Mouse (Mus musculus) liver, adult 2 months (tissue): ENCODE results near the gene Bicra. TPM values are rescaled to one million over a fixed set of nuclear protein-coding genes. Genes with fewer than 3 reads are reported as not detected.

Experiments used
- DNase-seq: peaks from one replicate; pipeline ENCODE4 v3.0.0-alpha.2; 2011; ENCODE audit warnings: low read depth, low spot score; ENCODE audit errors: extremely low read depth
- H3K27ac ChIP-seq: fragments of 200-500 bp; replicated peaks from 2 replicates; pipeline ENCODE4 v1.5.1; 2012; ENCODE audit warnings: low read depth, mild to moderate bottlenecking, control low read depth, inconsistent platforms, low read length; ENCODE audit not compliant: insufficient read depth
- H3K27me3 ChIP-seq: fragments of 200-500 bp; 2 replicates; pipeline ENCODE4 v1.6.1; 2012; ENCODE audit warnings: mild to moderate bottlenecking, moderate library complexity, low read length, inconsistent platforms; ENCODE audit not compliant: control insufficient read depth, insufficient read depth
- H3K36me3 ChIP-seq: fragments of 200-500 bp; 2 replicates; pipeline ENCODE4 v1.6.1; 2012; ENCODE audit warnings: low read length, inconsistent platforms; ENCODE audit not compliant: control insufficient read depth, insufficient read depth
- H3K4me1 ChIP-seq: fragments of 200-500 bp; 2 replicates; pipeline ENCODE4 v1.6.1; 2011; ENCODE audit warnings: low read length; ENCODE audit not compliant: control insufficient read depth, insufficient read depth
- H3K4me3 ChIP-seq: fragments of 200-500 bp; 2 replicates; pipeline ENCODE4 v1.5.1; 2011; ENCODE audit warnings: low read depth, mild to moderate bottlenecking, control low read depth, low read length, moderate library complexity; ENCODE audit not compliant: insufficient read depth
- H3K79me2 ChIP-seq: fragments of 200-500 bp; 2 replicates; pipeline ENCODE4 v1.6.1; 2012; ENCODE audit warnings: inconsistent platforms, mild to moderate bottlenecking, low read length, moderate library complexity; ENCODE audit not compliant: control insufficient read depth, insufficient read depth
- H3K9ac ChIP-seq: fragments of 200-500 bp; 2 replicates; pipeline ENCODE4 v1.6.1; 2012; ENCODE audit warnings: low read depth, mild to moderate bottlenecking, control low read depth, inconsistent platforms, low read length
- CTCF ChIP-seq: fragments of 200-500 bp; IDR thresholded peaks from 2 replicates; pipeline ENCODE4 v1.5.1; 2011; ENCODE audit warnings: low read depth, low read length, control low read depth
- POLR2A ChIP-seq: fragments of 200-500 bp; IDR thresholded peaks from 2 replicates; pipeline ENCODE4 v1.6.1; 2011; ENCODE audit warnings: low read length, control low read depth; ENCODE audit not compliant: insufficient read depth; ENCODE audit errors: extremely low read depth
- WGBS: fragments of 180-500 bp; shearing (Covaris S2); methylation state at CpG from one replicate; pipeline ENCODE4 v1.1.7; 2018; 5-methylcytosine and 5-hydroxymethylcytosine counted together
- polyA plus RNA-seq: library from polyadenylated mRNA; depleted of rRNA; stranded (reverse); fragments of >200 nt; gene quantifications from 2 replicates; pipeline ENCODE4 v1.2.3, GENCODE M21; 2012
- total RNA-seq: library from RNA; depleted of rRNA; stranded (reverse); fragments of >200 nt; gene quantifications from 2 replicates; pipeline ENCODE4 v1.2.3, GENCODE M21; 2014

Gene Bicra
- total and polyA plus RNA-seq, 2 experiments = 0.55 to 4.6 TPM

DNA sequence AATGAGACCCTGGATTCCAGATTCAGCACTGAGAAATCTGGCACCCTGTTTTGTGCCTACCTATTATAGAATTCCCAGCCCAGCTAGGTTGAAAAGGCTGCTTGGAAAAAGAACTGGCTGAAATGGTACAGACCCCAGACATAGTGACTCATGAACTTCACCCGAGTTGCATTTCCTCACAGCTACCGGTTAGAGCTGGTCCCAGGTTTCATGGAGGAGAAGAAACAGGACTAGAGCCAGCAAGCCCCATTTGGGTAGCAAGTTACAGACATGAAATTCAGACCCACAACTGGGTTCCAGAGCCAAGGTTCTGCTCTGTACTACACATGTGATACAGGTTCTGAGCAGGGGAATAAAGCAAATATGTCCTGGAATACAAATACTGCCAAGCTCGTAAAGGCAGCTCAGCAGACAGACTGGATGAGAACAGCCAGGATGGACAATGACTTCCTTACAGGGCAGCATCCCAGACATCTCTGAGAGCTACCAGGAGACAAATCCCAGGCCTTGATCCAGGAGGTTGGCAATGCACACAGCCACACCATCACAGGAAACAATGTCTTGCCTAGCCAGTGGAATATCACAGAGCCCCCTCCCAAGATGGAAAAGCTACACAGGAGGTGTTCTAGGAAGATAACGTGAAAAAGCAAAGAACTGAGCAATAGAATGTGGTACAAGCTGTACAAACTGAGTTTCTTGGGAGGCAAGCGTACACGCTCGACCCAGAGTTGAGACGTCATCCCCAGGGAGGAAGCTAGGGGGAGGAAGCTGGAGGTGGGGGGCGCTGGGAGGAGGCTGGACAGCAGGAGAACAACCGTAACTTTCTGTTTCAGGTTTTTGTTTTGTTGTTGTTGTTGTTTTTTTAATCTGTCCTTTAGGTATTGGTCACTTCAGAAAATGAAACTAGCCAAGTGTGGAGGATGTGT, 4.6 kb downstream of the Bicra start:
- peaks cover 76% of the 10 kb centered on the region for H3K79me2 ChIP-seq
- H3K4me3 ChIP-seq = 0 out of 2 replicates have a peak overlapping the region, but pooled peaks have one; percentile 8
- TF ChIP-seq POLR2A (no peak), CTCF (no peak)
- H3K27ac ChIP-seq = peak overlapping the region; percentile 57
- no peaks in the 10 kb centered on the region for H3K27me3 ChIP-seq
- H3K9ac ChIP-seq = peak overlapping the region; percentile 1; the same call in 1 of the 2 replicates
- DNase-seq = no peak
- H3K36me3 ChIP-seq = no peaks in the 10 kb centered on the region
- 58% methylated on average over 10 of the region's 10 CpGs for WGBS
- peaks cover 10% of the 10 kb centered on the region for H3K4me1 ChIP-seq

DNA sequence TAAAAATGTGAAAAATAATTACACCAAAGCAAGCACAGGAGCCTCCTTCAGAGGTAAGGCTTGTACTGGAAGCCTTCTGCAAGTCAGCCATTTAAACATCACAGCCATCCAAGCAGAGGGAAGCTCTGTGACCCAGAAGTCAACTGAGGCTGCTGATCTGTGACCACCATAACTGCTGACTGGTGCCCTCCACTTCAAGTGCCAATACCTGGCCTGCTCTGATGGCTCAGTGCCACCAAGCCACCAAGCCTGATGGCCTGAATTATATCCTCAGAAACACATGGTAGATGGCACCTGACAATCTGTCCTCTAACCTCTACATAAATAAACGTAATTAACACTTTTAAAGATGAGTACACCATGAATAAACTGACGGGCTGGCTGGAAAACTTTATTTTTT, 6.5 kb downstream of the Bicra start:
- no peak for TF ChIP-seq CTCF
- TF ChIP-seq POLR2A = no peak
- no peaks in the 10 kb centered on the region for H3K27me3 ChIP-seq
- no peak overlapping the region for H3K9ac ChIP-seq
- no peak overlapping the region for H3K27ac ChIP-seq
- no peaks in the 10 kb centered on the region for H3K36me3 ChIP-seq
- H3K79me2 ChIP-seq = peaks cover 82% of the 10 kb centered on the region
- H3K4me3 ChIP-seq = no peak overlapping the region
- peaks cover 12% of the 10 kb centered on the region for H3K4me1 ChIP-seq
- 79% methylated on average over 2 of the region's 2 CpGs for WGBS
- DNase-seq = no peak

DNA sequence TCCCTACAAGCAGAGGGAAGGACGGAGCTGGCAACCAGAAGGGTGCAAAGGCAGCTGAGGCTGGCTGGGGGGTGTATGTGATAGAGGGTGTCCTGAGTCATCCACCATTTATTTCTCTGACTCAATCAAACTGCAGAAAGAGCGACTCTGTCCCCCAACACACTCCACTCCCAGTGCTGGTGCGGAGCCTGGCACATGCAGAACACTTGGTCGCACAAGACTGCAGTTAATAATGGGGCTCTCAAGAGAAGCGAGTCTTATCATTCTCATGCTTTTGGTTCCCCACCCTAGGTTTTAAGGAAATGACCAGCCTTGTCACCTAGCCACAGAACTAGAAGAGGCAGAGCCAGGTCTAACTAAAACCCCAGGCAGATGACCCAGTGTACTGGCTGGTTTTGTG, 8.4 kb downstream of the Bicra start:
- Histone ChIP-seq H3K27ac (no peak overlapping the region), H3K27me3 (no peaks in the 10 kb centered on the region), H3K4me3 (no peak overlapping the region), H3K9ac (no peak overlapping the region), H3K4me1 (peaks cover 4% of the 10 kb centered on the region), H3K79me2 (peaks cover 67% of the 10 kb centered on the region), H3K36me3 (no peaks in the 10 kb centered on the region)
- WGBS = 95% methylated on average over 5 of the region's 5 CpGs
- no peak for TF ChIP-seq CTCF
- no peak for TF ChIP-seq POLR2A
- DNase-seq = no peak

DNA sequence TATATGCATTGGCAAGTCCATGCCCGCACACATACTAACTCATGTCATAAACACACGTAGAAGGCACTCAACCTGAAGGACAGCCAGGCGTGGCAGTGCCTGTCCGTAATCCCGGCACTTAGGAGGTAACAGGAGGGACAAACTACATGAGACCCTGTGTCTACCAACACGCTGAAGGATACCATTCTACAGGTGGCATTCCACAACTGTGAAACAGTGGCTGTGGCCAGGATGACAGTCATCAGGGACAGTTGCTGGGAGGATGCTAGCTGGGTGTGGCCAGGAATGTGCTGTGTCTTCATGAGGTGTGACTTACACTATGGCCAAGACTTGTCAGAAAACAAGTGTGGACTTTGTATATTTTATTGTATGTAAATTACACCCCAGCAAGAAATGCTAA, 10.7 kb downstream of the Bicra start:
- no peaks in the 10 kb centered on the region for H3K27me3 ChIP-seq
- no peak overlapping the region for H3K4me3 ChIP-seq
- H3K27ac ChIP-seq = no peak overlapping the region
- no peak for DNase-seq
- H3K36me3 ChIP-seq = no peaks in the 10 kb centered on the region
- peaks cover 17% of the 10 kb centered on the region for H3K4me1 ChIP-seq
- 95% methylated on average over 6 of the region's 6 CpGs for WGBS
- TF ChIP-seq POLR2A = no peak
- TF ChIP-seq CTCF = no peak
- H3K9ac ChIP-seq = no peak overlapping the region
- peaks cover 69% of the 10 kb centered on the region for H3K79me2 ChIP-seq

DNA sequence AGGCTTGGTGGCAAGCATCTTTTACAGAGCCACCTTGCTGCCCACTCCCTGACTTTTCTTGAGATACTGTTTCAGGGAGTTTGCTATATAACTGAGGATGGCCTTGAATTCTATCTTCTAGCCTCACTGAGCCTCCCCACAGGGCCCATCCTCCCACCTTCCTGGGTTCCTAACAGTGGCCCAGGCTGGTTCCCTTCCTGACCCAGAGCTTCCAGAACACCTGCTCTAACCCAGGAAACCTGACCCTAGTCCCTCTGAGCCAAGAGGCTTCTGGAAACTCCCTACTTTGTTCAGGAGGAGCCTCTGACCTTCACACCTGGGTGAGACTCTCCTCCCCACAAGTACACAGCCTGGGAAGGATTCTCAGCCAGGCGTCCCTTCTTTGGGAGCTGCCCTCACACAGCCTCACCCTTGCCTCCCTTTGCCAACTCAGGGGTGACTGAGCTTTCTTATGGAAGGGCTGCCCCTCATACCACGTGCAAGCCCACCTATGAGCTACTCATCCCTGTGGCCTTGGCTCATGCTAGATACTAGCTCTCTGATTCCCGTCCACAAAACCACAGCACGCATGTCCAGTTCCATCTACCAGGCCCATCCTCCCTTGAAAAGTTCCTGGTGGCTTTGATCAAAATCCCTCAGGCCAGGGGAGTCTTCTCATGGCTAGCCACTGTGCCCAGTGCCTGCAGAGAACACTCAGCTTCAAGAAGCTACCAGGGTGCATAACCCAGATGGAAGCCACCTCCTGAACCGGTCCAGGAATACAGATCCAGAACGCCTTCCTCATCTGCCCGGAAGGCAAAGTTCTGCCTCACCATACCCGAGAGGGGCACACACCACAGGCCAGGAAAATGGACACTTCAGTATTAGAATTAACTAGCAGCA, 13.9 kb downstream of the Bicra start:
- peak; percentile 33 for DNase-seq
- Histone ChIP-seq H3K9ac (no peak overlapping the region), H3K27ac (peak overlapping the region; percentile 43), H3K36me3 (no peaks in the 10 kb centered on the region), H3K79me2 (peaks cover 64% of the 10 kb centered on the region), H3K4me3 (no peak overlapping the region), H3K27me3 (no peaks in the 10 kb centered on the region), H3K4me1 (peaks cover 22% of the 10 kb centered on the region)
- TF ChIP-seq CTCF = no peak
- no peak for TF ChIP-seq POLR2A
- WGBS = 86% methylated on average over 8 of the region's 8 CpGs

DNA sequence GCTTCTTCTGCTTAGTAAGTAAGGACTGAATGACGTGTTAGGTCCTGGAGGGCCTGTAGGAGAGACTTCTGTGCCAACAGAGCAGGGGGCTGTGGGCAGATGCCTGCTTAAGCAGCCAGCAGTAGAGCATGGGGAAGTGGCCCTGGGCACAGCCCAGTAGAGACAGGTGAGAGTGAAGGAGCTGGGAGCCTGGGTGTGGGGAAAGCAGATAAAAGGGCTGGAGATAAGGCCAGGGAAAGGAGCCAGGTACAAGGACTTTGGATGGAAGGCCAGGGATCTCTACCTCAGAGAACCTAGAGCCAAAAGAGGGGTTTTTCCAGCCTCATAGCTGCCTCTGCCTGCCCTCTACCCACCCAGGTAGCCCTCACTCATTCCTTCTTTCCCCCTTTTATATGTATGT, 14.7 kb downstream of the Bicra start:
- H3K36me3 ChIP-seq = no peaks in the 10 kb centered on the region
- no peaks in the 10 kb centered on the region for H3K27me3 ChIP-seq
- peaks cover 60% of the 10 kb centered on the region for H3K79me2 ChIP-seq
- TF ChIP-seq POLR2A = no peak
- no peak for TF ChIP-seq CTCF
- peak overlapping the region; percentile 21; the same call in 1 of the 2 replicates for H3K9ac ChIP-seq
- peak overlapping the region; percentile 43 for H3K27ac ChIP-seq
- peak; percentile 82 for DNase-seq
- H3K4me1 ChIP-seq = peaks cover 28% of the 10 kb centered on the region
- H3K4me3 ChIP-seq = no peak overlapping the region
- 43% methylated on average over 1 of the region's 1 CpGs for WGBS
